Mouse (Mus musculus) pancreas, adult 10 weeks (tissue): ENCODE data around the gene Ncapd2. TPM values are rescaled to one million over a fixed set of nuclear protein-coding genes. Genes with fewer than 3 reads are reported as not detected.

ENCODE experiments used
- polyA plus RNA-seq: library from polyadenylated mRNA; stranded (reverse); fragments of 350-450 nt; fragmentation: Illumina TruSeq; extraction: RNeasy Lipid Tissue Mini Kit (QIAGEN cat#74804); gene quantifications from one replicate; pipeline ENCODE4 v1.2.3, GENCODE M21; 2015; ENCODE audit warnings: low read depth, low replicate concordance; ENCODE audit not compliant: insufficient read depth

Gene Ncapd2
- 11.3 TPM for polyA plus RNA-seq

GRCm38 (mm10) chr6:125191332-125192015, at the start of gene Ncapd2, which contains the start of gene Mrpl51:
Gene Ncapd2, minus strand, starts transcription at chr6:125191701.
Gene Mrpl51, plus strand, starts transcription at chr6:125191801.

GRCm38 (mm10) chr6:125236782-125237181, 45.3 kb upstream of the Ncapd2 start, which contains the start of gene Cd27:
Gene Cd27, minus strand, starts transcription at chr6:125237010.

GRCm38 (mm10) chr6:125231117-125232044, 39.9 kb upstream of the Ncapd2 start, which contains the start of gene Tapbpl:
Gene Tapbpl, minus strand, starts transcription at chr6:125231860.

GRCm38 (mm10) chr6:125215148-125215954, 23.9 kb upstream of the Ncapd2 start, which contains the start of gene Vamp1:
Gene Vamp1, plus strand, starts transcription at chr6:125215551.

GRCm38 (mm10) chr6:125166051-125166751, 25.3 kb downstream of the Ncapd2 start, which contains the start of gene Gapdh:
Gene Gapdh, minus strand, starts transcription at chr6:125166467.

GRCm38 (mm10) chr6:125145001-125145400, 46.5 kb downstream of the Ncapd2 start, which contains the start of gene Iffo1:
Gene Iffo1, plus strand, starts transcription at chr6:125145241.

GRCm38 (mm10) chr6:125131302-125132156, 60.0 kb downstream of the Ncapd2 start, which contains the start of gene Nop2:
Gene Nop2, plus strand, starts transcription at chr6:125131909.

Other genes with a start within 250 kb of the Ncapd2 start
- gene Cops7a, start 226.2 kb downstream of the Ncapd2 start, polyA plus RNA-seq, result 22.9 TPM
- 2.4 TPM for gene Pianp, start 195.0 kb downstream of the Ncapd2 start, polyA plus RNA-seq
- 19.0 TPM for gene Zfp384, start 182.6 kb downstream of the Ncapd2 start, polyA plus RNA-seq
- gene Ing4, start 151.9 kb downstream of the Ncapd2 start, polyA plus RNA-seq, result 15.3 TPM
- 13.7 TPM for gene Acrbp, start 142.0 kb downstream of the Ncapd2 start, polyA plus RNA-seq
- not detected for gene Lpar5, start 123.8 kb downstream of the Ncapd2 start, polyA plus RNA-seq
- 21.1 TPM for gene Chd4, start 95.7 kb downstream of the Ncapd2 start, polyA plus RNA-seq
- gene Nop2, start 59.8 kb downstream of the Ncapd2 start, polyA plus RNA-seq, result 5.7 TPM
- gene Iffo1, start 46.5 kb downstream of the Ncapd2 start, polyA plus RNA-seq, result 7.2 TPM
- 116 TPM for gene Gapdh, start 25.2 kb downstream of the Ncapd2 start, polyA plus RNA-seq
- gene Mrpl51, start 100 bp upstream of the Ncapd2 start, polyA plus RNA-seq, result 27.0 TPM
- gene Vamp1, start 23.9 kb upstream of the Ncapd2 start, polyA plus RNA-seq, result 4.9 TPM
- 4.7 TPM for gene Tapbpl, start 40.2 kb upstream of the Ncapd2 start, polyA plus RNA-seq
- not detected for gene Cd27, start 45.3 kb upstream of the Ncapd2 start, polyA plus RNA-seq
- not detected for gene Tuba3a, start 94.3 kb upstream of the Ncapd2 start, polyA plus RNA-seq
- gene Ltbr, start 122.2 kb upstream of the Ncapd2 start, polyA plus RNA-seq, result 16.2 TPM
- 1.4 TPM for gene Scnn1a, start 129.0 kb upstream of the Ncapd2 start, polyA plus RNA-seq
- gene Tnfrsf1a, start 157.7 kb upstream of the Ncapd2 start, polyA plus RNA-seq, result 32.5 TPM
- gene Plekhg6, start 189.1 kb upstream of the Ncapd2 start, polyA plus RNA-seq, result not detected